Mouse (Mus musculus) gastrocnemius, adult 2 months (tissue): ENCODE measurements around the gene Atg10. TPM values are rescaled to one million over a fixed set of nuclear protein-coding genes. Genes with fewer than 3 reads are reported as not detected.

Source experiments
- DNase-seq: peaks from one replicate; pipeline ENCODE4 v3.0.0; 2022
- H3K27ac ChIP-seq: fragments of 200-600 bp; 2 replicates; pipeline ENCODE4 v1.8.1; 2022; ENCODE audit warnings: mild to moderate bottlenecking
- H3K4me3 ChIP-seq: fragments of 200-600 bp; 2 replicates; pipeline ENCODE4 v1.8.1; 2022; ENCODE audit warnings: mild to moderate bottlenecking, moderate library complexity
- CTCF ChIP-seq: fragments of 200-600 bp; IDR thresholded peaks from 2 replicates; pipeline ENCODE4 v1.8.1; 2022; ENCODE audit warnings: antibody characterized with exemption, mild to moderate bottlenecking, moderate library complexity
- intact Hi-C: fragments of 180-260 bp; cut with DNase I; formaldehyde crosslinking; loops from one replicate; pipeline ENCODE4 v1.15.1; 2025
- total RNA-seq, 2 experiments: library from RNA; stranded (reverse); gene quantifications; 2 replicates each; pipeline ENCODE4 v1.2.3; 2021

Atg10 gene
- total RNA-seq, 2 experiments from 2014 or later, result 9.6 to 14.9 TPM

DNA sequence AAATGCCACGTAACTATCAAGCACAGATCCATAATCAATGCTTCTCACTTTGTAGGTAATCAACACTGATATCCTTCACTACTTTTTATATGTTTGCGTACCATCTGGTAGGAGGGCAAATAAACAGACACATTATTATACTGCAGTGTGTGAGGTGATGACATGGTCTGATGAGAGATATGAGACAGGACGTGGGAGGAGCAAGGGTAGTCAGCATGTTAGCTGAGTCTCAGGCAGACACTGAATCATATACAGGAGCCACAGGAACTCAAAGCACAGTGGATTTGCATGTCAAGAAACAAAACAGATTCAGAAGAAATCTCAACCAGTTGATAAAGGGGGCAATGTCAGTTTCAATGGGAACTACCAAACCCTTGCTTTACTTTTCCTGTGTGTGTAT, 185.7 kb downstream of the Atg10 start:
- no peak for DNase-seq
- no peak for TF ChIP-seq CTCF
- intact Hi-C loops, result no loop called here
- no peak overlapping the region for H3K27ac ChIP-seq
- no peak overlapping the region for H3K4me3 ChIP-seq

DNA sequence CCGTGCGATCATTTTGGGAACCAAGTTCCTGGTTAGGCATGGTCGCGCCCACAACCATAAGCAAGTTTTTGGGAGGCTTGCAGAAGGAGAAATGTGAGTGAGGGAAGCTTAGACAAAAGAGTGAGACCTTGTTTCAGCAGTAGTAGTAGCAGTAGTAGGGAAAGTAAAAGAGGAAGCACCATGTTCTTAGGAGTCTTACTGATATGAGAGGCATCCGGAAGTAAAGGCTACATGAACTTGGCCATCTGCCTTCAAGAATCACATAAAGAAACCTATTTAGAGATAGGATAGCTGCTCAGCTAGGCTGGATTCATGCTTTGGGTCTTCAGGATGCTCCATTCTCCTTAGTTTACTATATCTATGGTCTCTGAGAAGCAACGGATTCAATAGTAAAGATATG, 186.4 kb downstream of the Atg10 start:
- H3K4me3 ChIP-seq, result no peak overlapping the region
- H3K27ac ChIP-seq, result no peak overlapping the region
- no peak for DNase-seq
- intact Hi-C loops, result no loop called here
- no peak for TF ChIP-seq CTCF

DNA sequence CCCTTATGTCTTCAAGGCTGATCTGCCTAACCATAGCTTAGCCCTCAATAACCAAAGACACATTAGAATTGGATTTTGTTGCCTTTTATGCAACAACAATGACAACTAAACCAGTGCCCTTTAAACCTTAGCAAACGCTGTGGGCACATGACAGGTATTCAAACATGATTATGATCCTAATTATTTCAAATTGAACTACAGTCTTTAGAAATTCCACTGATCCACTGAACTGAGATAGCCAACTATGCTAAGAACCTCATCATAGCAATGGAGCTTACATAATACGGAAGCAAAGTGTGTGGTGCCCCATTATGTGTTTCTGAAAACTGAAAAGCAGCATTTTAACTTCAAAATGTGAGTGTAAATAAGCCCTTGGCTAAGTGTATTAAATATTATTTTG, 191.9 kb downstream of the Atg10 start:
- Histone ChIP-seq H3K4me3 (no peak overlapping the region), H3K27ac (no peak overlapping the region)
- intact Hi-C loops, result no loop called here
- no peak for TF ChIP-seq CTCF
- DNase-seq, result no peak

DNA sequence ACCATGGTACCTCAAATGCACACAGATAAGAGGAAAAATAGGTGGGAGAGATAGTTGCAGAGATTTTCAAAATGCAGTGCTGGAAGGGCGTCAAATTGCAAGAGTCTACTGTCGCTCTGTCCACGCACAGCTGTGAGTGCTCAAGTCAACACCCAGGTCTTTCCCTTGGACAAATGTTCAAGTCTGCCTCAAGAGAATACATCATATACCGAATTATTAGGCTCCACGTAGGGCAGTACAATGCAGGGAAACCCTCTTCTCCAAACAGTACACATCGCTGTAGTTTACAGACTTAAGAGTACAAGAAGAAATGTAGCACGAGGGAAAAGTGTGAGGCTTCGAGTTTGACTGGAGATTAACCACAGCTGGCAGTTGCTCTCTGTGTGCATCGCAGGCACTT, 200.3 kb downstream of the Atg10 start:
- Histone ChIP-seq H3K27ac (no peak overlapping the region), H3K4me3 (no peak overlapping the region)
- no peak for TF ChIP-seq CTCF
- intact Hi-C loops, result no loop called here
- DNase-seq, result no peak

DNA sequence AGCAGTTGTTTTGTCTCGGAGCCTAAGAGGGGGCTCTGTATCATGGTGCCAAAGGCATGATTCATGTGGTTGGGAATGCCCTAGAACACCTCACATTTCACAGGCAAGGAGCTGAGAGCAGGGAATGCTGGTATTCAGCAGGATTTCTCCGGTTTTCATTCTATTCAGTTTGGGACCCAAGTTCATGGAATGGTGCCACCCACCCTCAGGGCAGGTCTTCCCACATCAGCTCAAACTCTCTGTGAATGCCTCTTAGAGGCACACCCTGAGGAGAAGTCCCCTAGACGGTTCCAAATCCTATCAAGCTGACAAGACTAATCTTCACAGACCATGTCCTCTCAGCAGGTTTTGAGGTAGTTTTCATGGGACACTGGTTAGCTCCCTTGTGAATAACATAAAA, 211.9 kb downstream of the Atg10 start:
- Histone ChIP-seq H3K4me3 (no peak overlapping the region), H3K27ac (no peak overlapping the region)
- no peak for TF ChIP-seq CTCF
- intact Hi-C loops, result no loop called here
- DNase-seq, result no peak

DNA sequence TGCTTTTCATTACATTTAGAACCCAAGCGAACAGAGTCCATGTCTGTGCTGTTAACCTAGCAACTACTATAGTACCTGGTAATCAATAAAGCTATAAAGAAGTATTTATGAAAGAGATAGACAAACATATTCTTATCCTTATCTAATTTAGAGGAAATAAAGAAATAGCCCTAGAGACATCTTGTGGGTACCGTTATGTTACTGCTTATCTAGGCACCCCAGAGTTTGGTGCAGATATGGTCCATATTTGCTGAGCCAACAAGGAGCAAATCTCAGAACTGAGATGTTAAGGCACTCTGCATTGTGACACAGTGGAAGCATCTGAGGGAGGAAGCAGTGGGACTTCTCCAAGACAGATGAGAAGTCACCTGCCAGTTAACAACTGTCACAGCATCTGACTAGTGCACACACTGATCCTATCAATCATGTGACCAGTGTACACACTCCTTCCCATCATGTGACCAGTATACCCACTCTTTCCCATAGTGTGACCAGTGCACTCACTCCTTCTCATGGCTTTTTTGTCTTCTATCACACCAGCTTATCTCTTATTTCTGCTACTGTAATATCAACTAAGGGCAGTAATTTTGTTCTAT, 228.6 kb downstream of the Atg10 start:
- intact Hi-C loops, result no loop called here

DNA sequence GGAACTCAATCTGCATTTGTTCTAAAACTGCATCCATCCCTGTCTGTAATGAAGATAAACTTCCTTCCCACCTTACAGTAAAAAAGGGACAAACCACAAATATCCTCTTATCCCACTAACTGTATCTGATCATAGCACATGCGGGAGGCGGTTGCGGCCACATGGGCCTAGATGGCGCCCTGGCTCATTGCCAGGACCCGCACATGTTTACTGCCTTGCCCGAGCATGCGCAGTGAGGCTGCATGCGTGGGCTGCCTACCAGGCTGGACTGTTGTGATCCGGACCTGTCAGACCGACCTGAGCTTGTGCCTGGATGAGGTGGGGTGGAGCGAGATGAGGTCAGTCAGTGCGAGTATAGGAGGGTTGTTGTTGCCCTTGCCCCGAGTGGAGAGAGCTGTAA, 230.2 kb downstream of the Atg10 start:
- intact Hi-C loops, result no loop called here
- TF ChIP-seq CTCF, result no peak
- Histone ChIP-seq H3K27ac (no peak overlapping the region), H3K4me3 (no peak overlapping the region)
- no peak for DNase-seq

More for the DNA sequence above, 228.6 kb downstream of the Atg10 start:
- Histone ChIP-seq H3K4me3 (no peak overlapping the region), H3K27ac (no peak overlapping the region)
- no peak for DNase-seq
- TF ChIP-seq CTCF, result no peak

DNA sequence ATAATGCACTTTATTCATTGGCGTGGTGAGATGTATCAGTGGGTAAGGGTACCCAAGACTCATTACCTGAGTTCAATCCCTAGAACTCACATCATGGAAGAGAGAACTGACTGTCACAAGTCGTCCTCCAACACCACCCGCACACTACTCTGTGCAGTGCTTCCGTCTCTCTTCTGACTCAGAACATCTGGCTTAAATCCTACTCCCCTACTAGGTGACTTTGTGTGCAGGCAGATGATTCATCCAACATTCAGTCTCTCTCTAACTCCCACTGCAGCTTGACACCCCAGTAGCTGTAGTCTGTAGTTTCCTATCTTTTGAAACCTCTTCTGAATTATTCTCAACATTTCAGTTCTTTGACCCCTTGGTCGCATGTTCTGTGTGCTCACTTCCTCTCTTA, 230.8 kb downstream of the Atg10 start:
- H3K27ac ChIP-seq, result no peak overlapping the region
- intact Hi-C loops, result no loop called here

DNA sequence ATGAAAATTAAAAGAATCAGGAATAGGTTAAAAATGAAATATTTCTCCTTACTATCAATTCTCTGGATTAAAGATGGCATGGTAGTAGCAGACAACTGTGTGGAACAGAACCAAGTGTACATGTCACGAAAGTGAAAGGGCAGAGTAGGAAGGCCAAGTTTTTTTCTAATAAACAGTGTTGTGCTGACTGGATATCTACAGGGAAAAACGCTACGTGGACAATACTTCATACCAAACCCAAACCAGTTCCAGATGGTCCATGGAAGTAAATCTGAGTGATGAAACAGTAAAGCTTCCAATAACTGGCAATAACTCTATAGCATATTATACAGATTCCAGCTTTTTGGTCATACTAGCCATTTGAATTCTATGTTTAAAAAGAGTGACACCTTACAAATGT, 235.5 kb downstream of the Atg10 start:
- no peak for DNase-seq
- Histone ChIP-seq H3K4me3 (no peak overlapping the region), H3K27ac (no peak overlapping the region)
- no peak for TF ChIP-seq CTCF
- intact Hi-C loops, result no loop called here

More for the DNA sequence above, 230.8 kb downstream of the Atg10 start:
- no peak for TF ChIP-seq CTCF
- no peak for DNase-seq
- no peak overlapping the region for H3K4me3 ChIP-seq

DNA sequence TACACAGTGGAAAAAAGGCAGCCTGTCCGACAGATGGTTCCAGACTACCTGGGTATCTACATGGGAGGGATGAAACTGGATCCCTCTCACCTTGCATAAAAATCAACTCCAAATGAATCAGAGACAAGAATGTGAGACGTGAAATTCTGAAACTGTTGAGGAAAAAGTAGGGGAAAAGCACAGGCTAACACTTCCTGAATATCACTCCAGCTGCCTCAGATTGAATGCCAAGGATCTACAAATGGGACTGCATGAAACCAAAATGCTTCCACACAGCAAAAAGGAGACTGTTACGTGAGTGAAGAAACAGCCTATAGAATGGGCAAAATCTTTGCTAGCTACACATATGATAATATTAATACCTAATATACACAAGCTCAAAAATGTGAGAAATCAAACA, 238.4 kb downstream of the Atg10 start:
- no peak overlapping the region for H3K27ac ChIP-seq
- H3K4me3 ChIP-seq, result no peak overlapping the region
- no peak for DNase-seq
- no peak for TF ChIP-seq CTCF
- intact Hi-C loops, result no loop called here

DNA sequence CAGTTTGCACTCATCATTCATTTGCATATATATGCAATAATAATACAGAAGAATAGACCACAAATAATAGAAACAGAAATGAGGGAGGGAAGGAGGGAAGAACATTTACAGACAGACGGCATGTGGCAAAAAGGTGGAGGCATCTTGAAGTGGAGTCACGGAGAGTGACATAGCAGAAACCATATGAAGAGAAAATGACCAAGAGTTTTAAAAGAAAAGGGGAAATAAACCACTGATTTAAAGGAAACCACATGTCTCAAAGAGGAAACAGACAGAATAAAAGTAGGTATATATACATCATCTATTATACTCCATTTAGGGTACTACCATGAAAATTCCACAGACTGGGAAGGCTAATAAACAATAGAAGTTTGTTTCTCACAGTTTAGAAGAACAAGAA, 239.7 kb downstream of the Atg10 start:
- TF ChIP-seq CTCF, result no peak
- DNase-seq, result no peak
- Histone ChIP-seq H3K27ac (no peak overlapping the region), H3K4me3 (no peak overlapping the region)
- intact Hi-C loops, result no loop called here

DNA sequence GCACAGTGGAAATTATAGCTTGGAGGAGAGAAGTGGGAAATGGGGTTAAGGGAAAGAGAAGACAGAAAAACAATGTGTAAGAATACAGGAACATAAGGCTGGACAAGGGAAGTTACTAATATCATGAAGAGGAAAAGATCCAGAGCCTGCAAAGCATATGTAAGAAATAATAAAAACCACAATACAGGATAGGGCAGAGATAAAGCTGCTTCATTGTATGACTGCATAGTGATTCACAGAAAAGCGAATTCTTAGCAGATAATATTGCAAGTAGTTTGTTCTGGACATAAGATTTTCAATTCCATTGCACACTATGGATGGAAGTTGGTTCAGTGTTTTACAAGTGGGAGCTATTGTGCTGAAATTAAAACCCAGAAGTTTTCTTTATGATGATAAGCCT, 242.0 kb downstream of the Atg10 start:
- DNase-seq, result no peak
- Histone ChIP-seq H3K27ac (no peak overlapping the region), H3K4me3 (no peak overlapping the region)
- TF ChIP-seq CTCF, result no peak
- intact Hi-C loops, result no loop called here

DNA sequence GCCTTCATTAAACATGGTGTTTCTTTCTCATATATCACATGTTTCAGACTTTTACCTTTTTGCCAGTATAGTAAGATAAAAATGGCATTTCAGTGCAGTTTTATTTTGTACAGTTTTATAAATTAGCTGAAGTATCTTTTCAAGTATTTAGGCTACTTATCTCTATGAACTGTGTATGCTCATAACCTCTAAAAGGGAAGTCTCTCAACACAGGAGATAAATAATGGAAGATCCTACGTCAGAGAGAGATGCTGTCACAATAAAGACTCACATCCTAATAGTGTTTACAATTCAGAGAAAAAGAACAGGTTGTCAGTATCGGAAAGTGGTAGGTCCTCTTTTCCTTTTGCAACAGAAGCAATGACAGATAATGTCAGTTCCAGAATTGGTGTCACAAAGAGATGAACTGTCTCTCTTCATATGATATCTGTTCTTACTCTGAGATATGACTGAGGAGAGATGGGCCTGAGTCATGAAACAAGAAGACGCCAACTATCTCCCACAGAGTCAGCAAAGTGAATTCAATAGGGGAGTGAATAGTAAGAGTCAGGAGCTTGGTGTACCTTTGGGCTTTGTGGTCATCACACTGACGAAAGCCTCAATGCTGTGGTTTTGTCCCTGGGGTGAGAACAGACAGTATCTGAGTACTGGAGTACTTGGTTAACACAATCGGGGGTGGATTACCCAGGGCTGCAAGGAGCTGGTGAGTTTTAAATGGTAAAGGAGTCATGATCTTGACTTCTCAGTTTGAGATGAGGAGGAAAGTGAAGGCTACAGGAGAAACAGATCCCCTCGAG, 242.7 kb downstream of the Atg10 start:
- no peak for DNase-seq
- no peak overlapping the region for H3K4me3 ChIP-seq
- intact Hi-C loops, result no loop called here
- no peak overlapping the region for H3K27ac ChIP-seq
- TF ChIP-seq CTCF, result no peak

DNA sequence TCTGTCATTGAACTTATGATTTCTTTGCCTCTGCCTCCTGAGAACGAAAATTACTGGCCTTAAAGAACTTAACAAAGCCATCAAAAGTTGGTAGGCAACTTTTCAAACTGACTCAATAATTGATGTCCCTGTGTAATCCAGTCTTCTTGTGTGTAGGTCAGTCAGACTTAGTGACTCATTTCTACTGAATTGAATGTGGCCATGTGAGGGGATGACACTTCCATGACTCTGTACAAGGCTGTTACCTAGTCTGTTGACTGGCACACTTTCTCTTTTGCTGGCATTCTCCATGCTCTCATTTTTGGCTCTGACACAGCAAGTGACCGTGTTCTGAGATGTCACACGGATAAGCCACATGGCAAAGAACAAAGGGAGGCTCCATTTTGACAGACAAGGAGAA, 246.7 kb downstream of the Atg10 start:
- no peak overlapping the region for H3K4me3 ChIP-seq
- no peak overlapping the region for H3K27ac ChIP-seq
- TF ChIP-seq CTCF, result no peak
- intact Hi-C loops, result no loop called here
- DNase-seq, result no peak
